Mouse (Mus musculus) MEL (cell line): ENCODE data around the gene Ppp1r2. TPM values are rescaled to one million over a fixed set of nuclear protein-coding genes. Genes with fewer than 3 reads are reported as not detected.

Source experiments
- DNase-seq: peaks from one replicate; pipeline ENCODE4 v3.0.0; 2011; ENCODE audit warnings: low read depth, low spot score
- H3K27ac ChIP-seq: 2 replicates; pipeline ENCODE4 v1.5.1; 2012; ENCODE audit warnings: low read depth, mild to moderate bottlenecking, control low read depth, low read length, moderate library complexity; ENCODE audit not compliant: control insufficient read depth
- H3K27me3 ChIP-seq, 2 experiments: fragments of 150-350 bp in 1 of 2; sonication (generic) in 1 of 2; 2 replicates each; pipeline ENCODE4 v1.6.1; 2012; ENCODE audit warnings: low read length in 2 of 2, mild to moderate bottlenecking in 2 of 2, improper control_type of control experiment in 1 of 2, moderate library complexity in 1 of 2; ENCODE audit not compliant: insufficient read depth in 2 of 2, control insufficient read depth in 1 of 2
- H3K36me3 ChIP-seq, 2 experiments: 2 replicates each; pipeline ENCODE4 v1.6.1; 2012 to 2014; ENCODE audit warnings: low read length in 2 of 2, improper control_type of control experiment in 1 of 2, inconsistent platforms in 1 of 2, mild to moderate bottlenecking in 1 of 2; ENCODE audit not compliant: insufficient read depth in 2 of 2, control insufficient read depth in 1 of 2
- H3K4me1 ChIP-seq, 2 experiments: fragments of 150-350 bp in 1 of 2; sonication (generic) in 1 of 2; 2 replicates each; pipeline ENCODE4 v1.6.1; 2012; ENCODE audit warnings: low read length in 2 of 2, improper control_type of control experiment in 1 of 2, mild to moderate bottlenecking in 1 of 2; ENCODE audit not compliant: insufficient read depth in 2 of 2, control insufficient read depth in 1 of 2
- H3K4me3 ChIP-seq, 2 experiments: fragments of 150-350 bp in 1 of 2; sonication (generic) in 1 of 2; 2 replicates each; pipeline ENCODE4 v1.5.1; 2012; ENCODE audit warnings: low read depth in 2 of 2, low read length in 2 of 2, mild to moderate bottlenecking in 2 of 2, moderate library complexity in 2 of 2, control low read depth in 1 of 2, improper control_type of control experiment in 1 of 2; ENCODE audit not compliant: control insufficient read depth in 1 of 2, insufficient read depth in 1 of 2
- H3K79me2 ChIP-seq: 2 replicates; pipeline ENCODE4 v1.6.1; 2012; ENCODE audit warnings: mild to moderate bottlenecking, low read length, moderate library complexity; ENCODE audit not compliant: control insufficient read depth, poor library complexity, insufficient read depth
- H3K9ac ChIP-seq: 2 replicates; pipeline ENCODE4 v1.6.1; 2012; ENCODE audit warnings: low read depth, mild to moderate bottlenecking, control low read depth, low read length, moderate library complexity; ENCODE audit not compliant: control insufficient read depth, poor library complexity, severe bottlenecking
- H3K9me3 ChIP-seq: fragments of 150-350 bp; sonication (generic); replicated peaks from 2 replicates; pipeline ENCODE4 v1.6.1; 2012; ENCODE audit warnings: mild to moderate bottlenecking, low read length, improper control_type of control experiment, moderate library complexity; ENCODE audit not compliant: insufficient read depth
- CHD1 ChIP-seq: IDR thresholded peaks from 2 replicates; pipeline ENCODE4 v1.6.1; 2012; ENCODE audit warnings: low read depth, mild to moderate bottlenecking, inconsistent platforms, low read length, improper control_type of control experiment
- CHD2 ChIP-seq: IDR thresholded peaks from 2 replicates; pipeline ENCODE4 v1.6.1; 2011; ENCODE audit warnings: low read length, improper control_type of control experiment
- CTCF ChIP-seq, 3 experiments: IDR thresholded peaks in 2 of 3; conservative IDR thresholded peaks in 1 of 3; 2 replicates each; pipeline ENCODE4 v1.5.1; 2011 to 2012; ENCODE audit warnings: low read length in 3 of 3, low read depth in 2 of 3, mild to moderate bottlenecking in 2 of 3, improper control_type of control experiment in 1 of 3, inconsistent platforms in 1 of 3, mixed read lengths in 1 of 3, moderate library complexity in 1 of 3; ENCODE audit not compliant: control insufficient read depth in 1 of 3, insufficient read depth in 1 of 3, poor library complexity in 1 of 3, severe bottlenecking in 1 of 3
- E2F4 ChIP-seq: IDR thresholded peaks from 2 replicates; pipeline ENCODE4 v1.6.1; 2011; ENCODE audit warnings: low read depth, low read length, improper control_type of control experiment, borderline replicate concordance
- ELF1 ChIP-seq: IDR thresholded peaks from 2 replicates; pipeline ENCODE4 v1.6.1; 2014; ENCODE audit warnings: low read depth, mild to moderate bottlenecking, inconsistent platforms, low read length, improper control_type of control experiment, moderate library complexity
- EP300 ChIP-seq, 2 experiments: IDR thresholded peaks; 2 replicates each; pipeline ENCODE4 v1.6.1; 2011; ENCODE audit warnings: improper control_type of control experiment in 2 of 2, low read length in 2 of 2, low read depth in 1 of 2, mild to moderate bottlenecking in 1 of 2
- ETS1 ChIP-seq: IDR thresholded peaks from 2 replicates; pipeline ENCODE4 v1.6.1; 2012; ENCODE audit warnings: low read depth, mild to moderate bottlenecking, inconsistent platforms, low read length, improper control_type of control experiment, moderate library complexity
- GATA1 ChIP-seq: IDR thresholded peaks from 2 replicates; pipeline ENCODE4 v1.6.1; 2011; ENCODE audit warnings: low read depth, low read length, improper control_type of control experiment
- HCFC1 ChIP-seq: IDR thresholded peaks from 2 replicates; pipeline ENCODE4 v1.6.1; 2012; ENCODE audit warnings: low read depth, mild to moderate bottlenecking, inconsistent platforms, low read length, improper control_type of control experiment, moderate library complexity
- JUND ChIP-seq: IDR thresholded peaks from 2 replicates; pipeline ENCODE4 v1.6.1; 2011; ENCODE audit warnings: low read depth, mild to moderate bottlenecking, improper control_type of control experiment, low read length
- KAT2A ChIP-seq: conservative IDR thresholded peaks from 2 replicates; pipeline ENCODE4 v1.6.1; 2012; ENCODE audit warnings: low read depth, low read length, improper control_type of control experiment, inconsistent platforms
- MAFK ChIP-seq: IDR thresholded peaks from 2 replicates; pipeline ENCODE4 v1.6.1; 2011; ENCODE audit warnings: low read depth, mild to moderate bottlenecking, low read length, improper control_type of control experiment, borderline replicate concordance
- MAX ChIP-seq: IDR thresholded peaks from 2 replicates; pipeline ENCODE4 v1.6.1; 2011; ENCODE audit warnings: low read length, improper control_type of control experiment
- MEF2A ChIP-seq: IDR thresholded peaks from 2 replicates; pipeline ENCODE4 v1.6.1; 2014; ENCODE audit warnings: low read depth, mild to moderate bottlenecking, inconsistent platforms, low read length, improper control_type of control experiment; ENCODE audit not compliant: poor library complexity, insufficient replicate concordance, severe bottlenecking; ENCODE audit errors: extremely low read depth
- MXI1 ChIP-seq: IDR thresholded peaks from 2 replicates; pipeline ENCODE4 v1.6.1; 2011; ENCODE audit warnings: mild to moderate bottlenecking, low read depth, low read length, improper control_type of control experiment
- MYB ChIP-seq: IDR thresholded peaks from 2 replicates; pipeline ENCODE4 v1.6.1; 2011; ENCODE audit warnings: mild to moderate bottlenecking, low read depth, low read length, improper control_type of control experiment
- MYC ChIP-seq: IDR thresholded peaks from 2 replicates; pipeline ENCODE4 v1.6.1; 2011; ENCODE audit warnings: low read depth, mild to moderate bottlenecking, low read length, improper control_type of control experiment, moderate library complexity
- NELFE ChIP-seq: IDR thresholded peaks from 2 replicates; pipeline ENCODE4 v1.6.1; 2011; ENCODE audit warnings: low read depth, low read length, improper control_type of control experiment
- NRF1 ChIP-seq: IDR thresholded peaks from 2 replicates; pipeline ENCODE4 v1.6.1; 2014; ENCODE audit warnings: low read depth, mild to moderate bottlenecking, inconsistent platforms, low read length, improper control_type of control experiment, moderate library complexity; ENCODE audit not compliant: poor library complexity, insufficient read depth, severe bottlenecking
- POLR2A ChIP-seq, 2 experiments: IDR thresholded peaks; 2 replicates each; pipeline ENCODE4 v1.6.1; 2011 to 2012; ENCODE audit warnings: low read length in 2 of 2, mild to moderate bottlenecking in 2 of 2, control low read depth in 1 of 2, improper control_type of control experiment in 1 of 2, low read depth in 1 of 2, moderate library complexity in 1 of 2; ENCODE audit not compliant: control insufficient read depth in 1 of 2, insufficient read depth in 1 of 2, poor library complexity in 1 of 2
- POLR2AphosphoS2 ChIP-seq: IDR thresholded peaks from 2 replicates; pipeline ENCODE4 v1.6.1; 2011; ENCODE audit warnings: low read length, improper control_type of control experiment
- RAD21 ChIP-seq: IDR thresholded peaks from 2 replicates; pipeline ENCODE4 v1.6.1; 2011; ENCODE audit warnings: mild to moderate bottlenecking, low read depth, low read length, improper control_type of control experiment
- SMC3 ChIP-seq: IDR thresholded peaks from 2 replicates; pipeline ENCODE4 v1.6.1; 2011; ENCODE audit warnings: low read depth, low read length, improper control_type of control experiment
- TBP ChIP-seq: IDR thresholded peaks from 2 replicates; pipeline ENCODE4 v1.8.0; 2011; ENCODE audit warnings: low read depth, low read length, improper control_type of control experiment
- TCF12 ChIP-seq: IDR thresholded peaks from 2 replicates; pipeline ENCODE4 v1.6.1; 2014; ENCODE audit warnings: low read depth, mild to moderate bottlenecking, inconsistent platforms, low read length, improper control_type of control experiment, moderate library complexity
- USF2 ChIP-seq, 2 experiments: IDR thresholded peaks; 2 replicates each; pipeline ENCODE4 v1.6.1; 2011 to 2012; ENCODE audit warnings: improper control_type of control experiment in 2 of 2, low read length in 2 of 2, borderline replicate concordance in 1 of 2, inconsistent platforms in 1 of 2, low read depth in 1 of 2, mild to moderate bottlenecking in 1 of 2; ENCODE audit not compliant: insufficient read depth in 1 of 2
- ZKSCAN1 ChIP-seq: IDR thresholded peaks from 2 replicates; pipeline ENCODE4 v1.6.1; 2012; ENCODE audit warnings: low read depth, mild to moderate bottlenecking, inconsistent platforms, low read length, improper control_type of control experiment, moderate library complexity
- ZMIZ1 ChIP-seq: IDR thresholded peaks from 2 replicates; pipeline ENCODE4 v1.6.1; 2012; ENCODE audit warnings: low read depth, mild to moderate bottlenecking, inconsistent platforms, low read length, improper control_type of control experiment, moderate library complexity
- ZNF384 ChIP-seq: IDR thresholded peaks from 2 replicates; pipeline ENCODE4 v1.6.1; 2012; ENCODE audit warnings: low read depth, mild to moderate bottlenecking, inconsistent platforms, low read length, improper control_type of control experiment
- polyA plus RNA-seq, 2 experiments: library from polyadenylated mRNA; stranded (reverse) in 1 of 2; unstranded in 1 of 2; fragments of >175 nt in 1 of 2; fragments of >200 nt in 1 of 2; gene quantifications; 2 replicates each; pipeline versions ENCODE4 v1.2.1 to v1.2.4; 2012; ENCODE audit warnings: low replicate concordance in 2 of 2, low read depth in 1 of 2; ENCODE audit not compliant: insufficient read length in 2 of 2, insufficient read depth in 1 of 2, missing spikeins in 1 of 2
- total RNA-seq: library from RNA; depleted of rRNA; stranded (reverse); fragments of 300-350 nt; gene quantifications from 2 replicates; pipeline ENCODE4 v1.2.3, GENCODE M21; 2012

Ppp1r2 gene
- total and polyA plus RNA-seq, 3 experiments: 31.2 to 36.2 TPM; not detected in 1

- Histone ChIP-seq H3K27ac (no peak overlapping the region), H3K9ac (no peak overlapping the region), H3K27me3 (no peaks in the 10 kb centered on the region), H3K4me1 (peaks cover 3% of the 10 kb centered on the region in 2 experiments; a peak in 2 of 4 replicates), H3K9me3 (no peaks in the 10 kb centered on the region), H3K36me3 (peaks cover 0 to 2% of the 10 kb centered on the region in 2 experiments; a peak in 1 of 4 replicates), H3K4me3 (no peak overlapping the region), H3K79me2 (no peaks in the 10 kb centered on the region)
- DNase-seq: no peak
- TF ChIP-seq GATA1 (no peak), POLR2AphosphoS2 (no peak), POLR2A (IDR thresholded peaks at IDR 0.05; ENCODE audit: control insufficient read depth in 1 of 2, insufficient read depth in 1 of 2, low read depth in 1 of 2, low read length in 2 of 2, poor library complexity in 1 of 2) (no peak), EP300 (IDR thresholded peaks at IDR 0.05; ENCODE audit: low read depth in 1 of 2, low read length in 2 of 2) (no peak)
Observed at GRCm38 (mm10) chr16:31297113-31297512, 22.0 kb upstream of the Ppp1r2 start.

- peak; percentile 84 for DNase-seq
- Histone ChIP-seq H3K4me3 (peak overlapping the region in 1 of 2 experiments; percentile 38; a peak in 2 of 4 replicates), H3K27me3 (no peaks in the 10 kb centered on the region), H3K9me3 (no peaks in the 10 kb centered on the region), H3K79me2 (no peaks in the 10 kb centered on the region), H3K9ac (no peak overlapping the region; the same call in 1 of the 2 replicates), H3K4me1 (peaks cover 3 to 15% of the 10 kb centered on the region in 2 experiments; a peak in 3 of 4 replicates), H3K27ac (no peak overlapping the region), H3K36me3 (peaks cover 0 to 8% of the 10 kb centered on the region in 2 experiments; a peak in 2 of 4 replicates)
- peak; percentile 50; the same call in 1 of the 2 replicates for TF ChIP-seq MAX
- TF ChIP-seq CHD1: 0 out of 2 replicates have a peak, but pooled peaks have one; percentile 47
- no peak for TF ChIP-seq CTCF (IDR thresholded peaks at IDR 0.05 in 2 of 3, conservative IDR thresholded peaks at IDR 0.05 in 1 of 3; ENCODE audit: control insufficient read depth in 1 of 3, insufficient read depth in 1 of 3, low read depth in 2 of 3, low read length in 3 of 3, poor library complexity in 1 of 3, severe bottlenecking in 1 of 3)
- no peak for TF ChIP-seq ZKSCAN1
- TF ChIP-seq POLR2AphosphoS2: no peak
- TF ChIP-seq SMC3: no peak
- no peak for TF ChIP-seq KAT2A
- no peak for TF ChIP-seq ZNF384
- TF ChIP-seq MEF2A: no peak
- no peak for TF ChIP-seq HCFC1
- peak; percentile 12; the same call in 1 of the 2 replicates for TF ChIP-seq ETS1
- TF ChIP-seq MXI1: peak; percentile 32; the same call in 1 of the 2 replicates
- no peak for TF ChIP-seq NELFE
- TF ChIP-seq POLR2A (IDR thresholded peaks at IDR 0.05; ENCODE audit: control insufficient read depth in 1 of 2, insufficient read depth in 1 of 2, low read depth in 1 of 2, low read length in 2 of 2, poor library complexity in 1 of 2): no peak
- TF ChIP-seq MYC: peak; percentile 59; the same call in 1 of the 2 replicates
- no peak for TF ChIP-seq MAFK
- no peak for TF ChIP-seq ELF1
- TF ChIP-seq CHD2: no peak
- TF ChIP-seq NRF1: no peak
- no peak for TF ChIP-seq MYB
- no peak for TF ChIP-seq TBP
- TF ChIP-seq TCF12: no peak
- no peak for TF ChIP-seq ZMIZ1
- TF ChIP-seq JUND: no peak
- no peak for TF ChIP-seq USF2 (IDR thresholded peaks at IDR 0.05; ENCODE audit: borderline replicate concordance in 1 of 2, insufficient read depth in 1 of 2, low read depth in 1 of 2, low read length in 2 of 2)
- no peak for TF ChIP-seq GATA1
- no peak for TF ChIP-seq E2F4
- TF ChIP-seq EP300 (IDR thresholded peaks at IDR 0.05; ENCODE audit: low read depth in 1 of 2, low read length in 2 of 2): no peak; a peak in 1 of 4 replicates
- no peak for TF ChIP-seq RAD21
Observed at GRCm38 (mm10) chr16:31293761-31294160, 18.7 kb upstream of the Ppp1r2 start.
